Mouse (Mus musculus) kidney, postnatal 10 days (tissue): ENCODE measurements around the gene Pde6h.

ENCODE experiments used
- DNase-seq: peaks from one replicate; pipeline ENCODE4 v3.0.0; 2021; ENCODE audit warnings: mixed read lengths

Gene Pde6h

DNA sequence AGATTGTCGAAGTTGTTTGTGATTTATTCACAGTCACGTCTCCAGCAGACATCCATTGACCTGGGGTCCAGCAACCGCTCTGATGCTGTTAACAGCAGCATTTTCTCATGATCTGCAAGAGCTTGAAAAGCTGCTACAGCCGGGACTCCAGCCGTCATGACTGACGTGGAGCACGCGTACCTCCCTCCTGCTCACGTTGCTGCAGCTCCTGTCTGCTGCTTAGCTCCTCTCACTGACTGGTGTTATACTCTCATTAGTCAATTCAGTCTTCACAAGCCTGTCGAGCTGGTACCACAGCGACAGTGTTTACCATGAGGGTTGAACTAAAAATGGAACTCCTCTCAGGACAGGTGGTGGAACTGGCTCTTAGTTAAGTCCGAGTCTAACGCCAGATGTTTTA is 62.4 kb downstream of the Pde6h start:
- DNase-seq, result peak; percentile 31

DNA sequence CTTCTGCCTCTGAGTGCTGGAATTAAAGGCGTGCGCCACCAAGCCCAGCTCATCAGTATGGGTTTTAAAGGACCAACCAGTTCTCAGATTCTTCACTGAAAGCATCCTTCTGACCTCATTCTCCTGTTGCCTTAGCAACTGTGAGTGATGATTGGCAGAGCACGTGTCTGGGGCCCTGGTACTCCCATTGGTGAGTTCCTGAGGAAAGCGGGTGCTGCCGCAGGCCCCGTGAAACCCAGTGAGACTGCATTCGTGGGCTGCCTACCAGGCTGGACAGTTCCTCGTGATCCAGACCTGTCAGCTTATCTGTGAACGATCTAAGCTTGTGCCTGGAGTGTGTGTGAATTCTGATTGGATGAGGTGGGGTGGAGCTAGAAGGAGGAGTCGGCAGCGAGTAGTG is 63.1 kb downstream of the Pde6h start:
- no peak for DNase-seq

DNA sequence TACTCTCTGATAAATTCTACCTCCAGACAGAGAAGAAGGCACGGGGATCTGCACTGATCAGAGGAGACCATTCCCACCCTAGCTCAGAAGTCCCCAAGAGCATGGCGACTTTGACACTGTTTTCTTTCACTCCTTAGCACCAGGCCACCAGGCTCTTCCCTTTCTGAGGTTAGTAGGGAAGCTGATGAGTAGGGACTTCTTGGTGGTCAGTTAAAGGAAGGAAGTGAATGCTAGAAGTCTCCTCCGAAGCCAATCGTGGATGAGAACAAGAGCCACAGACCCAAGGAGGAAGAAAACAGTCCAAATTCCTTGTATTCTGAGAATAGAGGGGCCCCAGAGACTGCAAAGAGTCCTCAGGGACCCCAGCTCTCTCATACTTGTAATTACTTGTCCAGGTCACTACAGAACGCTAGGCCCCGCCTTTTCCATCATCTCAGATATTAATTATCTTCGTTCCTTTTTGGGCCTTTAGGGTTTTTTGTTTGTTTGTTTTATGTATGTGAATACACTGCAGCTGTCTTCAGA is 65.0 kb downstream of the Pde6h start:
- no peak for DNase-seq

- no peak for DNase-seq
Measured at GRCm38 (mm10) chr6:136989824-136990497, 66.3 kb downstream of the Pde6h start.

- DNase-seq, result no peak
Measured at GRCm38 (mm10) chr6:136990557-136990956, 66.9 kb downstream of the Pde6h start.

DNA sequence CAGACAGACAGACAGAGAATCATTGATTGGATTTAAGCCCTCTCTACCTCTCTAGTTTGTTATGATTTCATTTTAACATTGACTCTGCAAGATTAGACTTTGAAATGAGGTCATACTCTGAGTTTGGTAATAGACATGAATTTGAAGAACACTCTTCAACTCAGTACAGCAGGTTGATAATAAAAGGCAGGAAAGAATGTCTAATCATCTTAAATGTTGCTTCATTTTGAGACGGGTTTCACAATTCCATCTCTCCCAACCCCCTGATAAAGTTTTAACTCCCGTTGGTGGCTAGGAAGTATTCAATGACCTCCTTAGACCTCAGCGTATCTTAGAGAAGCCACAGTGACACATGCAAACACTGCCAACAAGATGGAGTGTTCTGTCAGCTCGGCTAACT is 69.9 kb downstream of the Pde6h start:
- no peak for DNase-seq

DNA sequence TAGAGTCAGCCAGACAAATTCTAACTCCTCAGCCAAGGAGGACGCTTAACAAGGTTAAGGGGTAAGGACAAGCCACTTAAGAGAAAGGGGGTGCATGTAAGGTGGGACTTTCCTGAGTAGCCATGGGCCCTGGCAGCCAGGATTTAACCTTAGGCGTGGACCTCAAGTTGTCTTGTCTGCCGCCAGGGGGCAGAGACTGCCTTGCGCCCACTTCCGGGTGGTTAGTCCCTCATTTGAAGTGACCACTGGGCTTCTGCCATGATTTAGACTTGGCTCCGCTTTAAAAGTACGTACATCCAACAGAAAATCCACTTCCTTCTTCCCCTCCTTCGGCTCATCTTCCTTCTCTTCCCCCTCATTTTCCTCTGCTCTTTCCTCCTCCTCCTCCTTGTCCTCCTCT is 71.9 kb downstream of the Pde6h start:
- DNase-seq, result peak; percentile 59

DNA sequence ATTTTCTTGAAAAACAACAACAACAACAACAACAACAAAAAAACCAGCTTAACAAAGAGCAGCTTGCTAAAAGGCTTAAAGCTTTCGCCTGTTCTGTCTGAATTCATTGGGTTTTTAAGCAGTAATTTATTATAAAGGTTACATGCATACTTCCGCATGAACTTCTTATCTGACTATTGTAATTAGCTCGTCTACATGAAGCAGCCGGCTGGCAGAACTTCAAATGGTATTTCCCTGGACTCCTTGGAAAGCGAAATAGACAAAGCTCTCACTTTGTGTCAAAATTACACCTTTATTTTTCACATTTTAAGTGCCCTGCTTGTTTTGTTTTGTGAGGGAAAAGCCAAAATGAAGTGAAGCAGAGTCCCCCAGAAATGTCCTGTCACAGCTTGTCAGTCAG is 72.7 kb downstream of the Pde6h start:
- DNase-seq, result peak; percentile 59

DNA sequence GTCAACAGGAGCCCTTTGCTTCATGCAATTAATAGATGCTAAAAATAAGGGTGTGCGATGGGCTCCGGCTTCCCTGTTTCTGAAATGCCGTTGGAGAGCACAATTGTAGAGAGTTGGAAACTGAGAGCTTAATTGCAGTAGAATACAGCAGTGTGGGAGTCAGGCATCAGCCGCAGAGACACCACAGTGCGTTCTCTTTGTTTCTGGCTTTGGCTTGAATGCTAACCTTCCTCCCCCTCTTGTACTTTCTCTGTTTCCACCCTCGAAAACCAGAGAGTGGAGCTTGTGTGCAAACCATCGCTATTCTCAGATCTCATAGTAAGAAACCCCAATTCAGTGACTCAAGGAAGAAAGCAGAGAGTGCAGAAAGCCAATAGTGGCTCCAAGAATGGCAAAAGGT is 74.5 kb downstream of the Pde6h start:
- DNase-seq, result no peak

DNA sequence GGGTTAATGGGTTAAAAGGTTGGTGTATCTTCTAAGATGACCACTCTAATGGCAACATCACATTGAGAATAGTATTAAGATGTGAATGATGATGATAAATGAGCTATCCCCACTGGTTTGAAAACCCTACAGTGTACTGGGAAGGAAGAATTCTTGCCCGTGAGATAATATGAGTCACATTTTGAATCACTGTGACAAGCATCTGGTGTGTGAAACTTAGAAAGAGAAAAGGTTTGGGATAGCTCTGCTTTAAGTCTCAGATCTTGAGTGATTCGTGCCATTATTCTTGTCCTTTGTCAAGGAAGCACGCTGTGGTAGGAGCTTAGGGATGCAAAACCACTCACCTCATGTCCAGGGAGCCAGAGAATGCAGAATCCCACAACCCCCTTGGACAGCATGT is 75.4 kb downstream of the Pde6h start:
- DNase-seq, result no peak

DNA sequence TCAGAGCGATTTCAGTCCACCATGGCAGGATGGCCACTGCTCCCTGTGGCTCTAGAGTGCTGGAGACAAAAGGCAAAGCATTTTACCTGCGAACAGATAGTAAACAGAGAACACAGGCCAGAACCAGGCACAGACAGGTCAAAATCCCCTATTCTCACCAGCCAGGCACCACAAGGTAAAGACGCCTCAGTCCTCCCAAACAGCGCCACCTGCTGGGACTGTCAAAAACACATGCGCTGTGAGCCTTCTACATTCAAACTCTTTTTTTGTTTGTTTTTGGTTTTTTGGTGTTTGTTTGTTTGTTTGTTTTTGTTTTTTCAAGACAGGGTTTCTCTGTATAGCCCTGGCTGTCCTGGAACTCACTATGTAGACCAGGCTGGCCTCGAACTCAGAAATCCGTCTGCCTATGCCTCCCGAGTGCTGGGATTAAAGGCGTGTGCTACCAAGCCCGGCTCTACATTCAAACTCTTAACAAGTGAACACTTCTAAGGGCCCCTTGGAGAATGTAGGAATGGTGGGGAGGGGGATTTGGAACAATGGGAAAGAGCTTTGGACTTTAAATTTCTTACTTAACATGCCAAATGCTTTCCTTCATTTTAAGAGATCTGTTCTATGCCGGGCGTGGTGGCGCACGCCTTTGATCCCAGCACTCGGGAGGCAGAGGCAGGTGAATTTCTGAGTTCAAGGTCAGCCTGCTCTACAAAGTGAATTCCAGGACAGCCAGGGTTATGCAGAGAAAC is 76.2 kb downstream of the Pde6h start:
- DNase-seq, result no peak

DNA sequence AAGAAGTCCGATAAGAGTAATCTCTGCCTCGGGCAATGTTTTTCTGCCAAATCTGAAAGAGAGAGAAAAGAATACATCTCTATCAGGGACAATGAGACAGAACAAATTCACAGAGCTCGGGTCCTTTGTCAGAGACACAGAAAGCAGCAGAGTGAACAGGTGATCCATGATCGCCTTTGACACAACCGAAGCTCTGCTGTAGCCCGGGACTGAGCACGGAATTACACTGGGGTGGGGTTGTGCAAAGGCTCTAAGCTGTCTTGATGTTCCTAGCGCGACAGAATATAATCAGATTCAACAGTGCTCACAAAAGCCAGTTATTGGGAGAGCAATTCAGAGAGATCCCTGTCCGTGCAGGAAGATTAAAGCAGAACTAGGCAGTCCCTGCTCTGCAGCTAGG is 77.1 kb downstream of the Pde6h start:
- no peak for DNase-seq

DNA sequence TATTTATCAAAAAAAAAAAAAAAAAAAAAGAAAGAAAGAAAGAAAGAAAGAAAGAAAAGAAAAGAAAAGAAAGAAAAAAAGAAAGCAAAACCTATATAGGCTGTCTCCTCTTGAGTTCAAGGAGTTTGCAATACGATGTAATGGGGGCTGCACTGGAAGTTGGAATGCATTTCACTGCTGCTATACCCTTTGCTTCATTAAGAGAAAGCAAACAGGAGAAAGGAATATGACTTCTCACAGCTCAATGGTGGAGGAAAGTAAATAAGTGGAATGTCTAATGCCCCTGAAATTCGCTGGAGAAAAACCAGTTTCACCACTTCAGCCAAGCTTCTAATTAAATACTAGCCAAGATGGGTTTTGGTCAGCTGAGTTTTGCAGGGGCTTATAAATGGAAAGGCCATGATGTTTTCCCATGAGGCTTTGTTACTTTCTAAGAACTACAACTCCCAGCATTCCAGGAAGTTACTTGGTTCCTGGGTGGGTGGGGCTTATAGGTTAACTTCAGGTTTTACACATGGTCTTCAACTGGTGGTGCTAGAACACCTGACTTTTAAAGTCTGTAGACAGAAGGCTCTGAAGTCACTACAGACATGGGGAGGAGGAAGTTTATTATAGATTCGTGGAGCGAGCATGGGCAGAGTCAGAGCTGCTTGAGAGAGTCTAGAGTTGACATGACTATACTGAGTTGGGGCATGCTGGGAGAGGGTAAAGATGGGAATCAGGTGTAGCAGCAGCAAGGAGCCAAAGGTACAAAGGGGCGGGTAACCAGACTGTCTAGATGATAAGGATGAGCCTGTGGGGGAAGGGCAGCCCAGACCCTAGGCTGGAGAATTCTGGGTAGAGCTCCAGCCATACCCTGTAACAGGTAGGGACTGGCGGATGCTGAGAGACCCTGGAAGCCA is 77.9 kb downstream of the Pde6h start:
- no peak for DNase-seq

DNA sequence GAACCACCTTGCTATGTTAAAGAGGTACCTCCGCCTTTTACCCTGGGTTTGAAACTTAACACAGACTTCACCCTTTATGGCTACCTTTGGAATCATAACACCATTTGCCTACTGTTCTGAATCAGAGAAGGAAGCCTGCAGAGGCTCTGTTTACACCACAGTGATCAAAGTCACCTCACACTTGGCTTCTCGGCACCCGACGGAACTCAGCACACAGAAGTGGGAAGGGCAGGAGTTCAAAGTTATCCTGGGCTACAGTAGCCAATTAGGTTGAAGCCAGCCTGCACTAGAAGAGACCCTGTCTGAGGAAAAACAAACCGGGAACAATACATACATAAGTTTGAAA is 78.5 kb downstream of the Pde6h start:
- DNase-seq, result no peak

DNA sequence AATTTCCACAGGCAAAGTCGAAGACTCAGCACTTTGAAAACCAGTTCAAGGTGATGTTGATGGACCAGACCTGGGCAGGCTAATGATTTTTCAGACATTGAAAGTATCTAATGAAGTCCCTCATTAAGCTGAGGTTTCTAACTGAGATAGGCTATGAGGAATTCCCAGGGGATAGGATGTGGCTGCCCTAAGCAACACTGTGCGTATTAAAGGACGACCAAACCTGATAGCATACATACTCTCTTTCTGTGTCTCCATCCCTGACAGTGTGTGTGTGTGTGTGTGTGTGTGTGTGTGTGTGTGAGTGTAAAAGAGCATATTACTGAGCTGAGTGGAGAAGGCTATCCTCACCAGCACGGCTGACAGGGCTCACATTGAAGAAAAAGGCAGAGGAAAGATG is 80.7 kb downstream of the Pde6h start:
- DNase-seq, result no peak

GRCm38 (mm10) chr6:137011187-137011586 is 87.6 kb downstream of the Pde6h start:
- DNase-seq, result no peak

DNA sequence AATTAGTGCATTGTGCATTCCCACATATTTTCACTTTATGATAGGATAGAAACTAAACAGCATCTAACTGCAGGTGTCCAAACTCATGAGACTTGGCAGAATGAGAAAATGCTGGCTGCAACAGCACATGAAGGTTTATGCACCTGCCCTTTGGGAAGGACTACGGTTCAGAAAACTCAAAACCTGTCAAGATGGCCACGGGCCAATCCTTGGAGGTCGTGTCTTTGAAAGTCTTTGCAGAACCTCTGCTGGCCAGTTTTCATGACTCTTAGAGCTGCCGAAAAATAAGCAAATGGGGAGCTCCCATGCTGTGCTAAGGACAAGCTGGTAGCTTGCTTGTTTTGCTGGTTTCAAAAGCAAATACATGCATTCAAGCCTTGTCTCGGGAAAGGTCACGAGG is 90.7 kb downstream of the Pde6h start:
- DNase-seq, result no peak

GRCm38 (mm10) chr6:137017216-137017973 is 93.8 kb downstream of the Pde6h start:
- no peak for DNase-seq
